Mouse (Mus musculus): Measurements from ENCODE around the gene Cfap61.

The Cfap61 gene

DNA sequence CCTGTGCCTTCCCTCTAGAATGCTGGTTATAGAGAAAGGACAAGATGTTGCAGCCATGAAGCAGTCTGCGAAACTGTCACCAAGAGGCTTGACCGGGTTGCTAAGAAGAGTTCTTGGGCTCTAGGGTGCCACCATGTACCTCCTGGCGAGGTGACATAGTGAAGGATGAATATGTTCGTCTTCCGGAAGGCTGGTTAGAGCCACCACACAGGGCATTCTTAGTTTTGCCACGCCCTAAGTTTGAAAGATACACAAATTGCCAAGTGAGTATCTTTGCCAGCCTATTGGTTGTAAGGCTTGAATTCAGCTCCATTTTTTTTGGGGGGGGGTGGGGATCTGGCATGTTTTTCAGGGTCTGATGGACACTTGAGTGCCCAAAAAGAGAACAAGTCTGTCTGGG lies 23.5 kb downstream of the Cfap61 start:
- Histone ChIP-seq H3K4me3 (replicated peaks; ENCODE audit: low read length) (no peak overlapping the region), H3K9me3 (ENCODE audit: low read length) (peaks cover 9% of the 10 kb centered on the region), H3K27me3 (ENCODE audit: insufficient read depth, low read length) (0 out of 2 replicates have a peak, but pooled peaks cover 3% of the 10 kb centered on the region), H3K36me3 (ENCODE audit: insufficient read depth, low read length) (no peaks in the 10 kb centered on the region), H3K4me1 (replicated peaks; ENCODE audit: low read depth, low read length) (no peaks in the 10 kb centered on the region)
- TF ChIP-seq CTCF (conservative IDR thresholded peaks at IDR 0.05; ENCODE audit: low read length) = no peak
- no peak for TF ChIP-seq NANOG (IDR thresholded peaks at IDR 0.05; ENCODE audit: borderline replicate concordance, low read length)
- TF ChIP-seq POU5F1 (IDR thresholded peaks at IDR 0.05; ENCODE audit: borderline replicate concordance, low read length) = no peak

DNA sequence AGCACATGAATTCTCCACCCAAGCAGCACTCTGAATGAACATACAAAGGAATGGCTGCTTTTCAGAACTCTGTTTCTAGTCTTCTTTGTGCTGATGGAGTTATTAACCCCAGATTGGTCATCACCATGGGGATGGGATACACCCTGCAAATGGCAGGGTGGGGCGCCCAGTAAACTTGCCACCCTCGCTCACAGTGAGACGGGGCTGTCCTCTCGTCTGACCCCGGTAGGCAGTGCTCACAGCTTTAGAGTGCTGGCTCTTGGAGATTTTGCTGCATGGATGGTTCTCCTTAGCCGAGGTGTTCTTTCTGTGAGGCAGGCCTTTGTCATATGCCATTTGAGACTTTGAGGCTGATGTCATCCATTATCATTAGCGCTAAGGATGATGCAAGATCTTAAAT lies 24.0 kb downstream of the Cfap61 start:
- peaks cover 9% of the 10 kb centered on the region for H3K9me3 ChIP-seq (ENCODE audit: low read length)
- no peak overlapping the region for H3K4me3 ChIP-seq (replicated peaks; ENCODE audit: low read length)
- 0 out of 2 replicates have a peak, but pooled peaks cover 3% of the 10 kb centered on the region for H3K27me3 ChIP-seq (ENCODE audit: insufficient read depth, low read length)
- H3K4me1 ChIP-seq (replicated peaks; ENCODE audit: low read depth, low read length) = no peaks in the 10 kb centered on the region
- no peaks in the 10 kb centered on the region for H3K36me3 ChIP-seq (ENCODE audit: insufficient read depth, low read length)
- no peak for TF ChIP-seq NANOG (IDR thresholded peaks at IDR 0.05; ENCODE audit: borderline replicate concordance, low read length)
- TF ChIP-seq CTCF (conservative IDR thresholded peaks at IDR 0.05; ENCODE audit: low read length) = no peak
- TF ChIP-seq POU5F1 (IDR thresholded peaks at IDR 0.05; ENCODE audit: borderline replicate concordance, low read length) = no peak

DNA sequence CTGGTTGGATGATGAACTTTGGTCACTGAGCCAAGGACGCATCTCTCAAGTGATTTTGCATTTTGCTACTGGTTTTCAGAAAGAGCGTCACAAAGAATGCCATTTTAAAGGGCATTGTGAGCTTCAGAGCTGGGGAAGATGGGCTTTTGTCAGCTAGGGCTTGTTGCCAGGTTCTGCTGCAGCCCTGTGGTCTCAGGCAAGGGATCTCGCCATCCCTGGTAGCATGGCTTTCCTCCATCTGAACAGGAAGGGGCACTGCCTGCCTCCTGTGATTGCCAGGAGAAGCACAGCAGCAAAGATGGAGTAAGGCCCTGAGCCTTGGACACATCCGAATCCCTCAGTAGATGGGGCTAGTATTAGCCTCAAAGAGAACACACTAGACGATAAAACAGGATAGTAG lies 27.3 kb downstream of the Cfap61 start:
- H3K4me3 ChIP-seq (replicated peaks; ENCODE audit: low read length) = no peak overlapping the region
- H3K36me3 ChIP-seq (ENCODE audit: insufficient read depth, low read length) = no peaks in the 10 kb centered on the region
- no peaks in the 10 kb centered on the region for H3K9me3 ChIP-seq (ENCODE audit: low read length)
- no peak for TF ChIP-seq POU5F1 (IDR thresholded peaks at IDR 0.05; ENCODE audit: borderline replicate concordance, low read length)
- H3K4me1 ChIP-seq (replicated peaks; ENCODE audit: low read depth, low read length) = no peaks in the 10 kb centered on the region
- 0 out of 2 replicates have a peak, but pooled peaks cover 3% of the 10 kb centered on the region for H3K27me3 ChIP-seq (ENCODE audit: insufficient read depth, low read length)

DNA sequence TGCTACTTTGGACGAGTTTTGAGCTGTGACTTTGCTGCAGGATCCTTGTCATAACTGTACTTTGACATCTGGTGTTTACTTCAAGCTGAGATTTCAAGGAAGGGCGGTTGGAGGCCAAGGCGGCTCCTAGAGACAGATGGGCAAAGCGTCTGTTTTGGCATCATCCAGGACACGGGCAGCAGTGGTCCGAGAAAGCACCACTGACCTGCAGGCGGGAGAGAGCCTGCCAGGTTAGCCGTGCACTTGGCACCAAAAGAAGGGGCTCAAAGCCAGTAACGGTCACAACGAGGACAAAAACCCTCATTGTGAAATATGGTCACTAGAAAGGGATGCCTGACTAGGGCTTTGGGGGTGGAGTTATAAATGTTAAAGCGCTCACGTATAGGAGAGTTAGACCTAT lies 36.2 kb downstream of the Cfap61 start:
- H3K27me3 ChIP-seq (ENCODE audit: insufficient read depth, low read length) = no peaks in the 10 kb centered on the region
- 0 out of 2 replicates have a peak, but pooled peaks cover 3% of the 10 kb centered on the region for H3K9me3 ChIP-seq (ENCODE audit: low read length)
- no peaks in the 10 kb centered on the region for H3K36me3 ChIP-seq (ENCODE audit: insufficient read depth, low read length)
- no peak for TF ChIP-seq NANOG (IDR thresholded peaks at IDR 0.05; ENCODE audit: borderline replicate concordance, low read length)
- H3K4me3 ChIP-seq (replicated peaks; ENCODE audit: low read length) = no peak overlapping the region
- no peaks in the 10 kb centered on the region for H3K4me1 ChIP-seq (replicated peaks; ENCODE audit: low read depth, low read length)

DNA sequence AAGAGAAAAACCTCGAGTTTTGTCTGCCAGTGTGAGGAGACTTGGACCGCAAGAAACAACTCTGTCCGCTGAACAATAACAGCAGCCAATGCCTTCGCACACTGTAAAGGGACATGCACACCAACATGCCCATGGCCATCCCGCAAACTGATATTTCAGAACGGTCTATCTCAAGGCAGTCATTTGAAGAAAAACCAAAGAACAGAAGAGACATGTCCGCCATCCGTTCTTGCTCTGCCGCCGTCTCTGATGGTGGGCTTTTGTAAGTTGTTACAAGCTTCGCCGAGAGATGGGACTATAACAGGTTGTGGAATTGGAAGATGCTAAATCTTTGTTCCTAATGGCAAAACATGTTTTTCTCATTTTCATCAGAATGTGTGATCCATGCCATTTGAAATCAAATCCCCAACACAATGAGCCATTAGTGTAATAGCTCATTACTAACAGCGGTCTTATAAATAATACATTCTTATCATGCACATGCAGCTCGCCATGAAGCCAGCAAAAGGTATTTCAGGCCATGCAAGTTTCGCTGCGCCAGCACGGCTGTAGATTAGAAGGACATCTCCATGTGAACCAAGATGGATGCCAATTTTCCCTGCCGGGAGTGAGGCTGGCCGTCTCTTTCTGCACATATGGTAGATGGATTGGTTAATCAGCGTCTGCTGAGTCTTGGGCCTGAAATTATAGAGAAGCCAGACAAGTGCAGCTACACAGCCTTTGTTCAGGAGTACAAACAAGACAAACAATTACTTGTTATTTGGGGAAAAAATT lies 36.8 kb downstream of the Cfap61 start:
- Histone ChIP-seq H3K4me3 (replicated peaks; ENCODE audit: low read length) (no peak overlapping the region), H3K9me3 (ENCODE audit: low read length) (0 out of 2 replicates have a peak, but pooled peaks cover 3% of the 10 kb centered on the region), H3K27me3 (ENCODE audit: insufficient read depth, low read length) (no peaks in the 10 kb centered on the region), H3K36me3 (ENCODE audit: insufficient read depth, low read length) (no peaks in the 10 kb centered on the region), H3K4me1 (replicated peaks; ENCODE audit: low read depth, low read length) (no peaks in the 10 kb centered on the region)
- TF ChIP-seq CTCF (conservative IDR thresholded peaks at IDR 0.05; ENCODE audit: low read length) = no peak
- no peak for TF ChIP-seq NANOG (IDR thresholded peaks at IDR 0.05; ENCODE audit: borderline replicate concordance, low read length)
- no peak for TF ChIP-seq POU5F1 (IDR thresholded peaks at IDR 0.05; ENCODE audit: borderline replicate concordance, low read length)

DNA sequence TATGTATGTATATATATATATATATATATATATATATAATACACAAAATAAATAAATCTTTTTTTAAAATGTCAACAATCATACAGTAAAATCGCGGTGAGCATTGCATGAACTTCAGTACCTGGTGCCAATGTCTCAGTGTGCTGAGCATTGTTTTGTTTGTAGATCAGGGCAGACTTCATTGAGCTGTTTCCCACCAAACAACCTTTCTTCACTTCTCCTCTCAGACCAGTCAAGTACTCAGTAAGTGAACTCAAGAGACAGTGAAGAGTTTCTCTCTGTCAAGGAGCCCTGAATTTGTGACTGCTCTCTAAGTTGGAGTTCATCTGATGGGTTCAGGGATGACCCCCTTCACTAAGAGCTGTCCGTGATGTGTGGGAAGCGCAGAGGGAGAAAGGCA lies 38.0 kb downstream of the Cfap61 start:
- 0 out of 2 replicates have a peak, but pooled peaks cover 3% of the 10 kb centered on the region for H3K9me3 ChIP-seq (ENCODE audit: low read length)
- no peaks in the 10 kb centered on the region for H3K4me1 ChIP-seq (replicated peaks; ENCODE audit: low read depth, low read length)
- TF ChIP-seq CTCF (conservative IDR thresholded peaks at IDR 0.05; ENCODE audit: low read length) (no peak), POU5F1 (IDR thresholded peaks at IDR 0.05; ENCODE audit: borderline replicate concordance, low read length) (no peak), NANOG (IDR thresholded peaks at IDR 0.05; ENCODE audit: borderline replicate concordance, low read length) (no peak)
- H3K36me3 ChIP-seq (ENCODE audit: insufficient read depth, low read length) = no peaks in the 10 kb centered on the region
- no peaks in the 10 kb centered on the region for H3K27me3 ChIP-seq (ENCODE audit: insufficient read depth, low read length)
- no peak overlapping the region for H3K4me3 ChIP-seq (replicated peaks; ENCODE audit: low read length)

DNA sequence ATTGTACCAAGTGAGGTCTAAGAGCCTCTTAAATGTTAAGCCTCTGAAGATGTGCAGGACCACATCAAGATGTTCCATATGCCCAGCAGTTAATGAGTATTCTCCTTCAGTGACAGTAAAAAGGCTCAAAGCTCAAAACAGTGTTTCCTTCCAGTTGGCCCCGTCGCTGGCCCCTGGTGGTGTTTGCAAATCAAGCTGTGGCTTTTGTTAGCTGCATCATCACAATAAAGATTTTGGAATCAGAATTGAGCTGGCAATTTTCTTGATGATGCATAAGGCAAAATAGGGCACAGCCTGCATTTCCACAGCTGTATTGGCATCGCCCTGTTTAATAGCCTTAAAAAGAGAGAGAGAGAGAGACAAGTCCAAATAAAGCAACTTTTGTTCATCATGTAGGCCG lies 45.0 kb downstream of the Cfap61 start:
- TF ChIP-seq POU5F1 (IDR thresholded peaks at IDR 0.05; ENCODE audit: borderline replicate concordance, low read length) (no peak), CTCF (conservative IDR thresholded peaks at IDR 0.05; ENCODE audit: low read length) (no peak), NANOG (IDR thresholded peaks at IDR 0.05; ENCODE audit: borderline replicate concordance, low read length) (no peak)
- Histone ChIP-seq H3K9me3 (ENCODE audit: low read length) (no peaks in the 10 kb centered on the region), H3K4me3 (replicated peaks; ENCODE audit: low read length) (no peak overlapping the region), H3K27me3 (ENCODE audit: insufficient read depth, low read length) (no peaks in the 10 kb centered on the region), H3K4me1 (replicated peaks; ENCODE audit: low read depth, low read length) (no peaks in the 10 kb centered on the region), H3K36me3 (ENCODE audit: insufficient read depth, low read length) (no peaks in the 10 kb centered on the region)

DNA sequence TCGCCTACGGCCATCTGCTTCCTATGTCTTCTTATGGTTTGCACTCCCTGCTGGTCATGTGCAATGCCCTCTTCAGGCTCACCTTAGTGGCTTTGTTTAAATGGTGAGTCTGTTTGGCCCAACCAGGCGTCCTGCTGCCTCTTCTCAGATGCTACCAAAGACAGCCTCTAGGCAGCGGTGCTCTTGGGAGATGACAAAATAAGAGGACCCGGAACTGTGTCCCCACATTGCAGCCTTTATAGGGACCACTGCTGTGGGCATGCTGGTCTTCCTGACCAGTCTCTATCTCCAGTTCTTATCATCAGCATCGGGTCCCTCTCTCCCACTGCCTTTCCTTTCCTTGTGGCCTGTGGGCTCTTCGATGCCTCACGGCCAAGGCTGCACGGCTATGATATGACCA lies 46.3 kb downstream of the Cfap61 start:
- no peak overlapping the region for H3K4me3 ChIP-seq (replicated peaks; ENCODE audit: low read length)
- no peak for TF ChIP-seq NANOG (IDR thresholded peaks at IDR 0.05; ENCODE audit: borderline replicate concordance, low read length)
- TF ChIP-seq POU5F1 (IDR thresholded peaks at IDR 0.05; ENCODE audit: borderline replicate concordance, low read length) = no peak
- no peak for TF ChIP-seq CTCF (conservative IDR thresholded peaks at IDR 0.05; ENCODE audit: low read length)
- no peaks in the 10 kb centered on the region for H3K9me3 ChIP-seq (ENCODE audit: low read length)
- H3K36me3 ChIP-seq (ENCODE audit: insufficient read depth, low read length) = no peaks in the 10 kb centered on the region
- no peaks in the 10 kb centered on the region for H3K4me1 ChIP-seq (replicated peaks; ENCODE audit: low read depth, low read length)
- no peaks in the 10 kb centered on the region for H3K27me3 ChIP-seq (ENCODE audit: insufficient read depth, low read length)

DNA sequence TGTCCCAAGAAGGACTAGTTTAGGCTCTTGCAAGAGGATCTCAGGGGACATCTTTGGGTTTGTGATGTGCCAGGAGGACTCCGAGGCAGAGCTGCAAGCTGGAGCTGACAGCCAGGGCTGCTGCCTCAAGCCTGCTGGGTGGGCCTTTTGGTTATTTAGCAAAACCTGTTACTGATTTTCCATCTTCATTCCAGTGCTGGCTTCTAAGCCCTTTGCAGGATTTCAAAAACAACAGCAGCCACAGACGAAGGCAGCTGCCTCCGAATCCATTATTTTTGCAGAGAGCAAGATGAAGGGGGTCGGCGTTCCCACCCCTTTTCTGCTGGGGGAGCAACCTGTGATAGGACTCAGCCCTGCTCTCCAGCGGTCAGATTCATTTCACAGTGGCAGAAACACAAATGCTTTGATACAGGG lies 47.1 kb downstream of the Cfap61 start:
- Histone ChIP-seq H3K36me3 (ENCODE audit: insufficient read depth, low read length) (no peaks in the 10 kb centered on the region), H3K4me3 (replicated peaks; ENCODE audit: low read length) (no peak overlapping the region), H3K4me1 (replicated peaks; ENCODE audit: low read depth, low read length) (no peaks in the 10 kb centered on the region), H3K9me3 (ENCODE audit: low read length) (no peaks in the 10 kb centered on the region), H3K27me3 (ENCODE audit: insufficient read depth, low read length) (no peaks in the 10 kb centered on the region)
- TF ChIP-seq NANOG (IDR thresholded peaks at IDR 0.05; ENCODE audit: borderline replicate concordance, low read length) (no peak), CTCF (conservative IDR thresholded peaks at IDR 0.05; ENCODE audit: low read length) (no peak), POU5F1 (IDR thresholded peaks at IDR 0.05; ENCODE audit: borderline replicate concordance, low read length) (no peak)

All from E14TG2a.4 (cell line).